Mouse (Mus musculus): ENCODE results near the gene Fyn. TPM values are rescaled to one million over a fixed set of nuclear protein-coding genes. Genes with fewer than 3 reads are reported as not detected.
A peak's percentile ranks its signal among the peaks of the same experiment; 100 is the strongest.

Fyn gene
- polyA plus RNA-seq, 1 experiment from 2014 or later, result 105 TPM

GRCm38 (mm10) chr10:39557851-39558250 lies 189.2 kb downstream of the Fyn start:
- Histone ChIP-seq H3K4me2 (replicated peaks) (no peak overlapping the region), H3K36me3 (replicated peaks; ENCODE audit: control insufficient read depth, insufficient read depth) (peaks cover 15% of the 10 kb centered on the region), H3K4me3 (replicated peaks; ENCODE audit: low read length) (no peak overlapping the region), H3K9ac (peak overlapping the region; percentile 24; the same call in 1 of the 2 replicates), H3K27ac (peak overlapping the region; percentile 72), H3K9me3 (ENCODE audit: control insufficient read depth, low read length) (no peaks in the 10 kb centered on the region), H3K4me1 (replicated peaks; ENCODE audit: control insufficient read depth, insufficient read depth, low read length) (peaks cover 62% of the 10 kb centered on the region), H3K27me3 (ENCODE audit: control insufficient read depth, insufficient read depth, low read length) (no peaks in the 10 kb centered on the region)
- DNase-seq (ENCODE audit: low spot score), result no peak
- 39% methylated on average over 7 of the region's 7 CpGs for WGBS
- ATAC-seq (ENCODE audit: low FRiP score), result peak; percentile 26; the same call in 1 of the 2 replicates

GRCm38 (mm10) chr10:39558492-39559005 lies 189.9 kb downstream of the Fyn start:
- Histone ChIP-seq H3K27me3 (ENCODE audit: control insufficient read depth, insufficient read depth, low read length) (no peaks in the 10 kb centered on the region), H3K9me3 (ENCODE audit: control insufficient read depth, low read length) (no peaks in the 10 kb centered on the region), H3K36me3 (replicated peaks; ENCODE audit: control insufficient read depth, insufficient read depth) (peaks cover 9% of the 10 kb centered on the region; the same call in 1 of the 2 replicates), H3K9ac (peak overlapping the region; percentile 24; the same call in 1 of the 2 replicates), H3K4me3 (replicated peaks; ENCODE audit: low read length) (no peak overlapping the region), H3K4me1 (replicated peaks; ENCODE audit: control insufficient read depth, insufficient read depth, low read length) (peaks cover 59% of the 10 kb centered on the region), H3K4me2 (replicated peaks) (no peak overlapping the region), H3K27ac (peak overlapping the region; percentile 72)
- WGBS, result 39% methylated on average over 5 of the region's 5 CpGs
- ATAC-seq (ENCODE audit: low FRiP score), result peak; percentile 44; the same call in 1 of the 2 replicates
- DNase-seq (ENCODE audit: low spot score), result no peak

- ATAC-seq (ENCODE audit: low FRiP score) (no peak), DNase-seq (ENCODE audit: low spot score) (no peak)
- H3K9ac ChIP-seq, result no peak overlapping the region
- H3K4me3 ChIP-seq (replicated peaks; ENCODE audit: low read length), result no peak overlapping the region
- H3K4me1 ChIP-seq (replicated peaks; ENCODE audit: control insufficient read depth, insufficient read depth, low read length), result peaks cover 52% of the 10 kb centered on the region
- H3K36me3 ChIP-seq (replicated peaks; ENCODE audit: control insufficient read depth, insufficient read depth), result peaks cover 12% of the 10 kb centered on the region; the same call in 1 of the 2 replicates
- 77% methylated on average over 3 of the region's 3 CpGs for WGBS
- H3K27ac ChIP-seq, result peak overlapping the region; percentile 72
- no peaks in the 10 kb centered on the region for H3K9me3 ChIP-seq (ENCODE audit: control insufficient read depth, low read length)
- no peaks in the 10 kb centered on the region for H3K27me3 ChIP-seq (ENCODE audit: control insufficient read depth, insufficient read depth, low read length)
- no peak overlapping the region for H3K4me2 ChIP-seq (replicated peaks)
Measured at GRCm38 (mm10) chr10:39559321-39559720, 190.7 kb downstream of the Fyn start.

GRCm38 (mm10) chr10:39562383-39562782 lies 193.7 kb downstream of the Fyn start:
- no peak overlapping the region for H3K9ac ChIP-seq

GRCm38 (mm10) chr10:39563552-39564223 lies 195.0 kb downstream of the Fyn start:
- peaks cover 19% of the 10 kb centered on the region for H3K4me1 ChIP-seq (replicated peaks; ENCODE audit: control insufficient read depth, insufficient read depth, low read length)
- no peak for DNase-seq (ENCODE audit: low spot score)
- H3K9me3 ChIP-seq (ENCODE audit: control insufficient read depth, low read length), result no peaks in the 10 kb centered on the region
- no peak overlapping the region for H3K4me3 ChIP-seq (replicated peaks; ENCODE audit: low read length)
- 44% methylated on average over 24 of the region's 24 CpGs for WGBS
- H3K4me2 ChIP-seq (replicated peaks), result no peak overlapping the region
- peak overlapping the region; percentile 33 for H3K27ac ChIP-seq
- H3K36me3 ChIP-seq (replicated peaks; ENCODE audit: control insufficient read depth, insufficient read depth), result peaks cover 36% of the 10 kb centered on the region
- ATAC-seq (ENCODE audit: low FRiP score), result no peak
- H3K9ac ChIP-seq, result no peak overlapping the region
- no peaks in the 10 kb centered on the region for H3K27me3 ChIP-seq (ENCODE audit: control insufficient read depth, insufficient read depth, low read length)

More at GRCm38 (mm10) chr10:39562383-39562782, 193.7 kb downstream of the Fyn start:
- ATAC-seq (ENCODE audit: low FRiP score), result no peak
- no peak for DNase-seq (ENCODE audit: low spot score)
- no peak overlapping the region for H3K27ac ChIP-seq
- H3K36me3 ChIP-seq (replicated peaks; ENCODE audit: control insufficient read depth, insufficient read depth), result peaks cover 36% of the 10 kb centered on the region
- no peak overlapping the region for H3K4me2 ChIP-seq (replicated peaks)
- H3K27me3 ChIP-seq (ENCODE audit: control insufficient read depth, insufficient read depth, low read length), result no peaks in the 10 kb centered on the region
- H3K4me1 ChIP-seq (replicated peaks; ENCODE audit: control insufficient read depth, insufficient read depth, low read length), result peaks cover 32% of the 10 kb centered on the region
- no peak overlapping the region for H3K4me3 ChIP-seq (replicated peaks; ENCODE audit: low read length)
- H3K9me3 ChIP-seq (ENCODE audit: control insufficient read depth, low read length), result no peaks in the 10 kb centered on the region
- WGBS, result 41% methylated on average over 2 of the region's 2 CpGs

- DNase-seq (ENCODE audit: low spot score) (no peak), ATAC-seq (ENCODE audit: low FRiP score) (no peak)
- Histone ChIP-seq H3K4me3 (replicated peaks; ENCODE audit: low read length) (no peak overlapping the region), H3K36me3 (replicated peaks; ENCODE audit: control insufficient read depth, insufficient read depth) (peaks cover 32% of the 10 kb centered on the region), H3K9me3 (ENCODE audit: control insufficient read depth, low read length) (no peaks in the 10 kb centered on the region), H3K27me3 (ENCODE audit: control insufficient read depth, insufficient read depth, low read length) (no peaks in the 10 kb centered on the region), H3K4me1 (replicated peaks; ENCODE audit: control insufficient read depth, insufficient read depth, low read length) (peaks cover 22% of the 10 kb centered on the region), H3K27ac (peak overlapping the region; percentile 49; the same call in 1 of the 2 replicates), H3K4me2 (replicated peaks) (no peak overlapping the region), H3K9ac (no peak overlapping the region)
- 73% methylated on average over 12 of the region's 12 CpGs for WGBS
Measured at GRCm38 (mm10) chr10:39566901-39567300, 198.2 kb downstream of the Fyn start.

GRCm38 (mm10) chr10:39568991-39569390 lies 200.3 kb downstream of the Fyn start:
- Histone ChIP-seq H3K27me3 (ENCODE audit: control insufficient read depth, insufficient read depth, low read length) (no peaks in the 10 kb centered on the region), H3K4me3 (replicated peaks; ENCODE audit: low read length) (no peak overlapping the region), H3K27ac (no peak overlapping the region), H3K9me3 (ENCODE audit: control insufficient read depth, low read length) (no peaks in the 10 kb centered on the region), H3K4me2 (replicated peaks) (no peak overlapping the region), H3K4me1 (replicated peaks; ENCODE audit: control insufficient read depth, insufficient read depth, low read length) (peaks cover 31% of the 10 kb centered on the region), H3K9ac (no peak overlapping the region), H3K36me3 (replicated peaks; ENCODE audit: control insufficient read depth, insufficient read depth) (peaks cover 28% of the 10 kb centered on the region)
- no peak for ATAC-seq (ENCODE audit: low FRiP score)
- WGBS, result 92% methylated on average over 4 of the region's 4 CpGs
- DNase-seq (ENCODE audit: low spot score), result no peak

- Histone ChIP-seq H3K27ac (peak overlapping the region; percentile 89), H3K9me3 (ENCODE audit: control insufficient read depth, low read length) (no peaks in the 10 kb centered on the region), H3K4me1 (replicated peaks; ENCODE audit: control insufficient read depth, insufficient read depth, low read length) (peaks cover 31% of the 10 kb centered on the region), H3K9ac (peak overlapping the region; percentile 8), H3K4me2 (replicated peaks) (no peak overlapping the region), H3K27me3 (ENCODE audit: control insufficient read depth, insufficient read depth, low read length) (no peaks in the 10 kb centered on the region), H3K4me3 (replicated peaks; ENCODE audit: low read length) (no peak overlapping the region), H3K36me3 (replicated peaks; ENCODE audit: control insufficient read depth, insufficient read depth) (peaks cover 13% of the 10 kb centered on the region; the same call in 1 of the 2 replicates)
- DNase-seq (ENCODE audit: low spot score) (peak; percentile 55), ATAC-seq (ENCODE audit: low FRiP score) (peak; percentile 39)
- 34% methylated on average over 7 of the region's 7 CpGs for whole genome bisulfite sequencing
Measured at GRCm38 (mm10) chr10:39571011-39571410, 202.4 kb downstream of the Fyn start.

- WGBS, result 24% methylated on average over 9 of the region's 9 CpGs
- 0 out of 2 replicates have a peak overlapping the region, but pooled peaks have one; percentile 9 for H3K9ac ChIP-seq
- no peak for ATAC-seq (ENCODE audit: low FRiP score)
- H3K4me2 ChIP-seq (replicated peaks), result no peak overlapping the region
- 0 out of 2 replicates have a peak, but pooled peaks cover 2% of the 10 kb centered on the region for H3K36me3 ChIP-seq (replicated peaks; ENCODE audit: control insufficient read depth, insufficient read depth)
- H3K9me3 ChIP-seq (ENCODE audit: control insufficient read depth, low read length), result no peaks in the 10 kb centered on the region
- no peaks in the 10 kb centered on the region for H3K27me3 ChIP-seq (ENCODE audit: control insufficient read depth, insufficient read depth, low read length)
- no peak overlapping the region for H3K4me3 ChIP-seq (replicated peaks; ENCODE audit: low read length)
- H3K4me1 ChIP-seq (replicated peaks; ENCODE audit: control insufficient read depth, insufficient read depth, low read length), result peaks cover 31% of the 10 kb centered on the region
- H3K27ac ChIP-seq, result peak overlapping the region; percentile 89
- DNase-seq (ENCODE audit: low spot score), result no peak
Measured at GRCm38 (mm10) chr10:39572050-39572671, 203.5 kb downstream of the Fyn start.

All from hindbrain, embryonic 14.5 days (tissue).